Mouse (Mus musculus) thymus, adult 2 months (tissue): ENCODE measurements around the gene Pla2g2e.

ENCODE experiments used
- CTCF ChIP-seq: fragments of 200-500 bp; IDR thresholded peaks from 2 replicates; pipeline ENCODE4 v1.5.1; 2012; ENCODE audit warnings: mild to moderate bottlenecking, control low read depth, low read length, moderate library complexity, borderline replicate concordance; ENCODE audit not compliant: control insufficient read depth, poor library complexity, insufficient read depth; ENCODE audit errors: extremely low read depth
- POLR2A ChIP-seq: fragments of 200-500 bp; IDR thresholded peaks from 2 replicates; pipeline ENCODE4 v1.6.1; 2012; ENCODE audit warnings: mild to moderate bottlenecking, low read length, control low read depth, moderate library complexity; ENCODE audit not compliant: control insufficient read depth, poor library complexity, insufficient read depth; ENCODE audit errors: extremely low read depth

- TF ChIP-seq CTCF = peak; percentile 46; the same call in 1 of the 2 replicates
- no peak for TF ChIP-seq POLR2A
Observed at GRCm38 (mm10) chr4:138856491-138856890, 21.3 kb upstream of the Pla2g2e start.
